Mouse (Mus musculus) ES-E14 (cell line): ENCODE results near the gene Ppip5k1. TPM values are rescaled to one million over a fixed set of nuclear protein-coding genes. Genes with fewer than 3 reads are reported as not detected.
A peak's percentile ranks its signal among the peaks of the same experiment; 100 is the strongest.

Experiments
- DNase-seq: peaks from one replicate; pipeline ENCODE4 v3.0.0-alpha.2; 2013; ENCODE audit warnings: low read depth, low spot score
- H3K27ac ChIP-seq: 2 replicates; pipeline ENCODE4 v1.5.1; 2012; ENCODE audit warnings: low read depth, mild to moderate bottlenecking, low read length, moderate library complexity, mixed read lengths; ENCODE audit not compliant: poor library complexity, insufficient read depth, severe bottlenecking
- H3K36me3 ChIP-seq: 2 replicates; pipeline ENCODE4 v1.6.1; 2012; ENCODE audit warnings: mild to moderate bottlenecking, low read length, moderate library complexity, mixed read lengths; ENCODE audit not compliant: control insufficient read depth, poor library complexity, insufficient read depth, severe bottlenecking
- H3K4me1 ChIP-seq, 2 experiments: fragments of 150-350 bp in 1 of 2; sonication (generic) in 1 of 2; 2 replicates each; pipeline ENCODE4 v1.6.1; 2012; ENCODE audit warnings: low read length in 2 of 2, mild to moderate bottlenecking in 1 of 2, mixed read lengths in 1 of 2; ENCODE audit not compliant: control insufficient read depth in 2 of 2, insufficient read depth in 2 of 2, poor library complexity in 1 of 2
- H3K4me3 ChIP-seq, 2 experiments: fragments of 150-350 bp in 1 of 2; sonication (generic) in 1 of 2; 2 replicates each; pipeline ENCODE4 v1.5.1; 2012; ENCODE audit warnings: low read length in 2 of 2, low read depth in 1 of 2, mild to moderate bottlenecking in 1 of 2, mixed read lengths in 1 of 2; ENCODE audit not compliant: insufficient read depth in 1 of 2, poor library complexity in 1 of 2, severe bottlenecking in 1 of 2
- H3K9ac ChIP-seq: 2 replicates; pipeline ENCODE4 v1.6.1; 2012; ENCODE audit warnings: low read depth, mild to moderate bottlenecking, low read length, mixed read lengths; ENCODE audit not compliant: poor library complexity, insufficient read depth, severe bottlenecking
- H3K9me3 ChIP-seq: fragments of 150-350 bp; sonication (generic); 2 replicates; pipeline ENCODE4 v1.6.1; 2012; ENCODE audit warnings: low read depth, mild to moderate bottlenecking, low read length; ENCODE audit not compliant: control insufficient read depth, insufficient read depth
- CHD2 ChIP-seq: IDR thresholded peaks from 2 replicates; pipeline ENCODE4 v1.6.1; 2014; ENCODE audit warnings: mild to moderate bottlenecking, low read depth, low read length, inconsistent platforms
- HCFC1 ChIP-seq: IDR thresholded peaks from 2 replicates; pipeline ENCODE4 v1.6.1; 2012; ENCODE audit warnings: low read length, inconsistent platforms, borderline replicate concordance; ENCODE audit not compliant: insufficient read depth
- MAFK ChIP-seq: IDR thresholded peaks from 2 replicates; pipeline ENCODE4 v1.6.1; 2014; ENCODE audit warnings: mild to moderate bottlenecking, low read depth, low read length, inconsistent platforms; ENCODE audit not compliant: insufficient read depth
- ZC3H11A ChIP-seq: IDR thresholded peaks from 2 replicates; pipeline ENCODE4 v1.6.1; 2012; ENCODE audit warnings: low read depth, mild to moderate bottlenecking, inconsistent platforms, low read length, borderline replicate concordance
- ZNF384 ChIP-seq: IDR thresholded peaks from 2 replicates; pipeline ENCODE4 v1.6.1; 2012; ENCODE audit warnings: low read depth, low read length, inconsistent platforms
- in situ Hi-C, 2 experiments: fragments of 600-800 bp; cut with MboI; formaldehyde crosslinking; loops; one replicate each; pipeline ENCODE4 v1.15.1; 2025; ENCODE audit warnings: low sequenced_read_pairs in 2 of 2, inconsistent platforms in 1 of 2; ENCODE audit not compliant: unreplicated experiment in 2 of 2
- total RNA-seq: library from RNA; depleted of rRNA; stranded (reverse); fragments of 300-350 nt; gene quantifications from 2 replicates; pipeline ENCODE4 v1.2.3, GENCODE M21; 2012

Ppip5k1 gene
- total RNA-seq, 1 experiment, result 7.6 TPM

GRCm38 (mm10) chr2:121297701-121298100, 57.5 kb downstream of the Ppip5k1 start:
- H3K4me3 ChIP-seq, result 0 out of 4 replicates have a peak overlapping the region, but pooled peaks have one; percentile 0 to 10
- H3K9me3 ChIP-seq, result no peaks in the 10 kb centered on the region
- in situ Hi-C loops, result no loop called here
- H3K4me1 ChIP-seq, result peaks cover 3 to 36% of the 10 kb centered on the region in 2 experiments; a peak in 3 of 4 replicates
- H3K27ac ChIP-seq, result no peak overlapping the region
- H3K36me3 ChIP-seq, result peaks cover 24% of the 10 kb centered on the region
- peak overlapping the region; percentile 33; the same call in 1 of the 2 replicates for H3K9ac ChIP-seq
- TF ChIP-seq HCFC1 (no peak), CHD2 (no peak), ZC3H11A (no peak), MAFK (no peak), ZNF384 (no peak)
- DNase-seq, result no peak

- H3K4me1 ChIP-seq, result peaks cover 3 to 36% of the 10 kb centered on the region in 2 experiments; a peak in 3 of 4 replicates
These were observed 58.4 kb downstream of the Ppip5k1 start for GRCm38 (mm10) chr2:121296754-121297231.

GRCm38 (mm10) chr2:121295608-121296571, 59.3 kb downstream of the Ppip5k1 start:
- in situ Hi-C loops, result no loop called here
- no peak overlapping the region for H3K27ac ChIP-seq
- H3K4me3 ChIP-seq, result peak overlapping the region; percentile 31 to 61
- no peaks in the 10 kb centered on the region for H3K9me3 ChIP-seq
- no peak for TF ChIP-seq HCFC1
- TF ChIP-seq MAFK, result no peak
- peak overlapping the region; percentile 45 for H3K9ac ChIP-seq
- peaks cover 13% of the 10 kb centered on the region for H3K36me3 ChIP-seq
- DNase-seq, result no peak
- H3K4me1 ChIP-seq, result peaks cover 3 to 36% of the 10 kb centered on the region in 2 experiments; a peak in 3 of 4 replicates

More at GRCm38 (mm10) chr2:121296754-121297231, 58.4 kb downstream of the Ppip5k1 start:
- Histone ChIP-seq H3K9ac (peak overlapping the region; percentile 47; the same call in 1 of the 2 replicates), H3K4me3 (peak overlapping the region in 1 of 2 experiments; percentile 61; a peak in 2 of 4 replicates), H3K36me3 (peaks cover 17% of the 10 kb centered on the region), H3K9me3 (no peaks in the 10 kb centered on the region), H3K27ac (no peak overlapping the region)
- no peak for DNase-seq
- no peak for TF ChIP-seq HCFC1
- no peak for TF ChIP-seq ZNF384
- TF ChIP-seq ZC3H11A, result no peak
- TF ChIP-seq CHD2, result no peak
- no peak for TF ChIP-seq MAFK
- in situ Hi-C loops, result no loop called here

- Histone ChIP-seq H3K4me1 (peaks cover 3 to 36% of the 10 kb centered on the region in 2 experiments; a peak in 3 of 4 replicates), H3K36me3 (peaks cover 7% of the 10 kb centered on the region), H3K9ac (peak overlapping the region; percentile 45), H3K27ac (peak overlapping the region; percentile 20), H3K4me3 (peak overlapping the region; percentile 31 to 61), H3K9me3 (no peaks in the 10 kb centered on the region)
- no peak for DNase-seq
- TF ChIP-seq CHD2 (no peak), HCFC1 (no peak), ZC3H11A (no peak), MAFK (no peak), ZNF384 (no peak)
- in situ Hi-C loops, result no loop called here
These were observed 60.2 kb downstream of the Ppip5k1 start for GRCm38 (mm10) chr2:121294753-121295607.
